Mouse (Mus musculus): ENCODE results near the gene Gm10762. TPM values are rescaled to one million over a fixed set of nuclear protein-coding genes. Genes with fewer than 3 reads are reported as not detected.

Gm10762 gene
- total RNA-seq, 2 experiments from 2014 or later = 6.2 to 7.5 TPM

Small RNA genes within 50 kb of the gene (microRNA-seq; reads per million reads assigned to microRNA genes)
- gene Gm22859 = 0 reads per million in 2 experiments

Other genes starting within 250 kb of the Gm10762 start
- gene Tmem87b, start 149.6 kb downstream of the Gm10762 start, total RNA-seq (2021) = 10 to 100 TPM; 33.7 to 36.2 TPM
- gene Fbln7, start 104.7 kb downstream of the Gm10762 start, total RNA-seq (2021) = 1 to 10 TPM in 1 of 2 experiments, under 1 TPM in 1; 0.89 to 1.1 TPM
- gene Zc3h8, start 23.6 kb downstream of the Gm10762 start, total RNA-seq (2021) = 1 to 10 TPM; 4.6 to 4.7 TPM
- gene Zc3h6, start 323 bp downstream of the Gm10762 start, total RNA-seq (2021) = 10 to 100 TPM; 14.7 to 17.5 TPM
- gene Vinac1, start 80.4 kb upstream of the Gm10762 start, total RNA-seq (2021) = not detected
- 10 to 100 TPM; 32.8 to 35.2 TPM for gene Ttl, start 98.2 kb upstream of the Gm10762 start, total RNA-seq (2021)
- gene Polr1b, start 133.3 kb upstream of the Gm10762 start, total RNA-seq (2021) = 10 to 100 TPM; 14.9 to 15.5 TPM
- 10 to 100 TPM; 12.8 to 13.6 TPM for gene Chchd5, start 162.0 kb upstream of the Gm10762 start, total RNA-seq (2021)
- gene Slc20a1, start 231.0 kb upstream of the Gm10762 start, total RNA-seq (2021) = 100 to 1,000 TPM in 1 of 2 experiments, 10 to 100 TPM in 1; 97.2 to 112 TPM

Data from layer of hippocampus, postnatal 25 days (tissue).